Mouse (Mus musculus) gastrocnemius, adult 18-20 months (tissue): ENCODE results near the gene Epb42. TPM values are rescaled to one million over a fixed set of nuclear protein-coding genes. Genes with fewer than 3 reads are reported as not detected.

Source experiments
- microRNA-seq: library from miRNA; unstranded; fragments of <30 nt; microRNA quantifications from one replicate; pipeline ENCODE4 v1.2.0, GENCODE M21; 2021
- total RNA-seq, 2 experiments: library from RNA; stranded (reverse); gene quantifications; 2 replicates each; pipeline ENCODE4 v1.2.3; 2021

Gene Epb42
- total RNA-seq, 2 experiments from 2014 or later, result not detected

Small RNA genes within 50 kb of the gene (microRNA-seq; reads per million reads assigned to microRNA genes)
- gene Gm44325, result not detected

Other genes with a start within 250 kb of the Epb42 start
- 1 to 10 TPM; 4.0 to 5.2 TPM for gene Cdan1, start 186.9 kb downstream of the Epb42 start, total RNA-seq
- gene Ttbk2, start 186.5 kb downstream of the Epb42 start, total RNA-seq, result 10 to 100 TPM in 1 of 2 experiments, 1 to 10 TPM in 1; 9.3 to 10.1 TPM
- gene Ubr1, start 66.4 kb downstream of the Epb42 start, total RNA-seq, result 10 to 100 TPM; 25.7 to 26.3 TPM
- gene Tmem62, start 60.1 kb downstream of the Epb42 start, total RNA-seq, result 1 to 10 TPM; 3.0 to 4.2 TPM
- 10 to 100 TPM; 32.8 to 37.9 TPM for gene Ccndbp1, start 28.7 kb downstream of the Epb42 start, total RNA-seq
- under 1 TPM; 0.14 to 0.33 TPM for gene Tgm5, start 48.8 kb upstream of the Epb42 start, total RNA-seq
- not detected for gene Tgm7, start 72.7 kb upstream of the Epb42 start, total RNA-seq
- gene Adal, start 103.4 kb upstream of the Epb42 start, total RNA-seq, result 10 to 100 TPM; 14.0 to 16.4 TPM
- gene Lcmt2, start 103.6 kb upstream of the Epb42 start, total RNA-seq, result 1 to 10 TPM; 3.1 to 3.3 TPM
- 10 to 100 TPM in 1 of 2 experiments, 1 to 10 TPM in 1; 9.0 to 15.3 TPM for gene Tubgcp4, start 133.6 kb upstream of the Epb42 start, total RNA-seq
- 1 to 10 TPM; 4.1 to 4.6 TPM for gene Zscan29, start 134.1 kb upstream of the Epb42 start, total RNA-seq
- gene Trp53bp1, start 234.3 kb upstream of the Epb42 start, total RNA-seq, result 10 to 100 TPM; 17.3 to 22.7 TPM